Mouse (Mus musculus) common myeloid progenitor, adult 5-6 weeks (primary cell): Measurements from ENCODE around the gene Gm21972. TPM values are rescaled to one million over a fixed set of nuclear protein-coding genes. Genes with fewer than 3 reads are reported as not detected.

ENCODE experiments used
- total RNA-seq: library from RNA; stranded (forward); fragments of 200-1000, 187-1606 nt; gene quantifications from 2 replicates; pipeline ENCODE4 v1.2.3, GENCODE M21; 2017

Gm21972 gene
- total RNA-seq, 1 experiment from 2014 or later = 1.7 TPM

Other genes with a start within 250 kb of the Gm21972 start
- gene Itm2c, start 239.4 kb upstream of the Gm21972 start, total RNA-seq = 41.7 and 51.8 TPM in 2 replicates
- not detected in 2 replicates for gene 4933407L21Rik, start 205.2 kb upstream of the Gm21972 start, total RNA-seq
- not detected in 2 replicates for gene Gpr55, start 172.6 kb upstream of the Gm21972 start, total RNA-seq
- gene Spata3, start 116.8 kb upstream of the Gm21972 start, total RNA-seq = not detected in 2 replicates
- 0.23 TPM in 1 of 2 replicates, not detected in the other for gene 2810459M11Rik, start 87.8 kb upstream of the Gm21972 start, total RNA-seq
- 157 and 173 TPM in 2 replicates for gene Psmd1, start 69.2 kb upstream of the Gm21972 start, total RNA-seq
- 0.09 TPM in 1 of 2 replicates, not detected in the other for gene Htr2b, start 21.7 kb upstream of the Gm21972 start, total RNA-seq
- 10.6 and 20.7 TPM in 2 replicates for gene Armc9, start 21.1 kb downstream of the Gm21972 start, total RNA-seq
- 1.7 and 2.2 TPM in 2 replicates for gene B3gnt7, start 169.2 kb downstream of the Gm21972 start, total RNA-seq
- gene Ncl, start 225.8 kb downstream of the Gm21972 start, total RNA-seq = 938 and 1,055 TPM in 2 replicates